Mouse (Mus musculus) hindbrain, embryonic 11.5 days (tissue): ENCODE data around the gene Zdbf2. TPM values are rescaled to one million over a fixed set of nuclear protein-coding genes. Genes with fewer than 3 reads are reported as not detected.

Experiments used
- polyA plus RNA-seq: library from polyadenylated mRNA; unstranded; fragments of >200 nt; fragmentation: Nextera tagmentation; extraction: Ambion mirVana; gene quantifications from 2 replicates; pipeline ENCODE4 v1.2.1, GENCODE M21; 2014

Gene Zdbf2
- polyA plus RNA-seq, 1 experiment from 2014 or later: 24.7 TPM

Other genes starting within 250 kb of the Zdbf2 start
- gene Ino80d, start 158.6 kb upstream of the Zdbf2 start, polyA plus RNA-seq: 10.5 and 16.8 TPM in 2 replicates
- 511 and 534 TPM in 2 replicates for gene Eef1b2, start 96.4 kb upstream of the Zdbf2 start, polyA plus RNA-seq
- 135 and 158 TPM in 2 replicates for gene Ndufs1, start 96.4 kb upstream of the Zdbf2 start, polyA plus RNA-seq
- gene Gpr1, start 58.7 kb upstream of the Zdbf2 start, polyA plus RNA-seq: 0.08 and 0.27 TPM in 2 replicates
- gene Adam23, start 172.6 kb downstream of the Zdbf2 start, polyA plus RNA-seq: 8.4 and 9.2 TPM in 2 replicates